Mouse (Mus musculus) small intestine, adult 2 months (tissue): Measurements from ENCODE around the gene Cenps.

ENCODE experiments used
- CTCF ChIP-seq: fragments of 200-500 bp; IDR thresholded peaks from 2 replicates; pipeline ENCODE4 v1.5.1; 2012; ENCODE audit warnings: low read depth, mild to moderate bottlenecking, control low read depth, inconsistent platforms, low read length, moderate library complexity, mixed read lengths; ENCODE audit not compliant: insufficient replicate concordance, insufficient read length; ENCODE audit errors: extremely low read depth
- POLR2A ChIP-seq: fragments of 200-500 bp; IDR thresholded peaks from 2 replicates; pipeline ENCODE4 v1.6.1; 2012; ENCODE audit warnings: low read depth, mild to moderate bottlenecking, control low read depth, inconsistent platforms, low read length, moderate library complexity

DNA sequence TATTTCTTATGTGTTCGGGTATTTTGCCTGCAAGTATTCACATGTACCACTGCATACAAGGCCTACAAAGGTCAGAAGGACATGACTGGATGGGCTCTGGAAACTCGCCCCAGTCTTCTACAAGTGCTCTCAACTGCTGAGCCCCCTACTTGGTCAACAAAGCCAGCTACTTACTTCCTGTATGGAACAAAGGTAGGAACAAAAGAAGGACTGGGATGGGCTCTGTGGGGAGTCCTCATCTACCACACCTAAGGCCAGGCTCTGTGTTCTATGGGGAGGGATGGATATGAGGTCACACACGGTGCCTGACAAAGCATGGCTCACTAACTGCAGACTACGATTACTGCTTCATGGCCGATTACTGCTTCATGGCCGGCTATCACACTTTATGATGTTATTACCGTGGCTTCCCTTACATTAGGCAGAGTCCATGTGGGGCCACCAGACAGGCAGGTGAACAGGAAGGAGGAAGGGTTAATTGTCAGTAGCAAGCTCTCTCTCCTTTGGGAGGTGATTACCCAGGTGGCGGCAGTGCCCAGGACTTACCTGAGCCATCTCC lies 20.1 kb upstream of the Cenps start:
- TF ChIP-seq CTCF (no peak), POLR2A (no peak)
